Mouse (Mus musculus) spleen, adult 2 months (tissue): ENCODE measurements around the gene Rap1a.

Experiments used
- CTCF ChIP-seq: fragments of 200-500 bp; IDR thresholded peaks from 2 replicates; pipeline ENCODE4 v1.5.1; 2011; ENCODE audit warnings: mild to moderate bottlenecking, inconsistent platforms; ENCODE audit not compliant: insufficient read depth, insufficient read length, insufficient replicate concordance; ENCODE audit errors: extremely low read depth
- POLR2A ChIP-seq: fragments of 200-500 bp; IDR thresholded peaks from 2 replicates; pipeline ENCODE4 v1.6.1; 2011; ENCODE audit warnings: low read depth, low read length, inconsistent platforms

GRCm38 (mm10) chr3:105820272-105820671 lies 19.1 kb upstream of the Rap1a start:
- no peak for TF ChIP-seq CTCF
- no peak for TF ChIP-seq POLR2A
